In the genomic region with DNA sequence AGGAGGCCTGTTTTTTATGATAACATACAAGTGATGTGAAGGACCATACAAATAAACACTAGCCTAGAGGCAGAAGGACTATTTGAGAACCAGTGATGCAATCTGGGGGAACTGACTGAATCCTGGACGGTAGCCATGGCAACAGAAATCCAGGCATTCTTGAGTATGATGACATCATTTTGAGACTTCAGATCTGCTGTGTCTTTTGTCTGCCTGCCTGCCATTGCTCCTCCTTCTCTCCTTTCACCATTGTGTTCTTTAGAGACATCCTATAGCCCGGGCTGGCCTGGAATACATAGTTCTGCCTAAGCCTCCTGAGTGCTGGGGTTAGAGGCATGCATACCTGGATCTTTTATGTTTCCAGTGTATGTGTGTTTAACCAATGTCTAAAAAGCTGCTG, we compare ENCODE assay signal across 8 mouse cellular contexts.
DNase-seq lines count a peak whose midpoint lies in the region; ATAC-seq and TF ChIP-seq lines count a peak whose summit lies in the region.

No protein-coding gene starts in this region.

- H3K4me2 ChIP-seq in embryonic facial prominence, embryonic 11.5 days (ENCODE audit: low read depth, low read length) = no peak overlapping the region
- no peak overlapping the region for H3K4me2 ChIP-seq in neural tube, embryonic 13.5 days

- no peaks in the 10 kb centered on the region for H3K4me1 ChIP-seq in embryonic facial prominence, embryonic 11.5 days (ENCODE audit: control insufficient read depth, insufficient read depth, low read length)
- 0 out of 2 replicates have a peak, but pooled peaks cover 11% of the 10 kb centered on the region for H3K4me1 ChIP-seq in neural tube, embryonic 13.5 days (replicated peaks)

- peak; percentile 8 to 19 for DNase-seq in left cerebral cortex, adult 18-20 months (ENCODE audit: low spot score in 2 of 2)
- no peak for DNase-seq in left cerebral cortex, postnatal 36 days (ENCODE audit: low spot score in 2 of 2)
- peak; percentile 54 for DNase-seq in embryonic facial prominence, embryonic 11.5 days (ENCODE audit: low spot score)
- DNase-seq in layer of hippocampus, postnatal 36 days = peak; percentile 4 to 8
- DNase-seq in c-Kit-positive CD71-positive TER-119-positive erythroid progenitor cells, embryonic 14.5 days (ENCODE audit: low spot score) = no peak
- no peak for DNase-seq in gastrocnemius, adult 2 months

- no peaks in the 10 kb centered on the region for H3K36me3 ChIP-seq in embryonic facial prominence, embryonic 11.5 days (replicated peaks; ENCODE audit: control insufficient read depth, insufficient read depth, low read depth, low read length)
- H3K36me3 ChIP-seq in neural tube, embryonic 13.5 days = no peaks in the 10 kb centered on the region

- no peak for TF ChIP-seq CTCF in gastrocnemius, adult 2 months (IDR thresholded peaks at IDR 0.05)

- H3K9me3 ChIP-seq in embryonic facial prominence, embryonic 11.5 days (replicated peaks; ENCODE audit: control insufficient read depth, low read length) = no peaks in the 10 kb centered on the region
- no peaks in the 10 kb centered on the region for H3K9me3 ChIP-seq in neural tube, embryonic 13.5 days

- H3K9ac ChIP-seq in embryonic facial prominence, embryonic 11.5 days (replicated peaks; ENCODE audit: low read length) = no peak overlapping the region
- no peak overlapping the region for H3K9ac ChIP-seq in neural tube, embryonic 13.5 days

- H3K27ac ChIP-seq in embryonic facial prominence, embryonic 11.5 days (replicated peaks; ENCODE audit: low read depth, low read length) = no peak overlapping the region
- H3K27ac ChIP-seq in neural tube, embryonic 13.5 days (replicated peaks) = no peak overlapping the region
- H3K27ac ChIP-seq in gastrocnemius, adult 2 months = no peak overlapping the region

- whole genome bisulfite sequencing in embryonic facial prominence, embryonic 11.5 days = 57% methylated on average over 2 of the region's 2 CpGs
- 42% methylated on average over 2 of the region's 2 CpGs for WGBS in neural tube, embryonic 13.5 days

- peak; percentile 48; the same call in 1 of the 2 replicates for ATAC-seq in embryonic facial prominence, embryonic 11.5 days (replicated peaks; ENCODE audit: insufficient number of reproducible peaks, low FRiP score, low TSS enrichment, low read depth)
- 0 out of 2 replicates have a peak, but pooled peaks have one; percentile 45 for ATAC-seq in neural tube, embryonic 13.5 days (ENCODE audit: low read depth)
- ATAC-seq in granulocyte monocyte progenitor cell, adult 5-6 weeks (replicated peaks; ENCODE audit: poor library complexity, severe bottlenecking) = no peak

- H3K4me3 ChIP-seq in embryonic facial prominence, embryonic 11.5 days (ENCODE audit: low read depth, low read length) = no peak overlapping the region
- H3K4me3 ChIP-seq in neural tube, embryonic 13.5 days = no peak overlapping the region
- H3K4me3 ChIP-seq in gastrocnemius, adult 2 months = no peak overlapping the region

- H3K27me3 ChIP-seq in embryonic facial prominence, embryonic 11.5 days (ENCODE audit: control insufficient read depth, insufficient read depth, low read length) = no peaks in the 10 kb centered on the region
- no peaks in the 10 kb centered on the region for H3K27me3 ChIP-seq in neural tube, embryonic 13.5 days

- intact Hi-C loops in left cerebral cortex, postnatal 36 days (cut with DNase I) = no loop called here
- intact Hi-C loops in gastrocnemius, adult 2 months (cut with DNase I) = no loop called here

Comparison
In these comparisons a context has a peak if more than half of its experiments do, and no peak if none do; other contexts are left out.
1. DNase-seq: peak in left cerebral cortex, adult 18-20 months (2 of 2), embryonic facial prominence, embryonic 11.5 days (single experiment) and layer of hippocampus, postnatal 36 days (2 of 2); none in left cerebral cortex, postnatal 36 days (0 of 2), c-Kit-positive CD71-positive TER-119-positive erythroid progenitor cells, embryonic 14.5 days (single experiment) and gastrocnemius, adult 2 months (single experiment).